Mouse (Mus musculus) heart, postnatal 25 days (tissue): ENCODE data around the gene Ubr1. TPM values are rescaled to one million over a fixed set of nuclear protein-coding genes. Genes with fewer than 3 reads are reported as not detected.
"Not testable (repeated sequence)": the region's sequence is repeated elsewhere in the genome, so short reads cannot be mapped to it uniquely, and the experiment has no call there.

Experiments
- DNase-seq: peaks from one replicate; pipeline ENCODE4 v3.0.0; 2022; ENCODE audit warnings: low spot score
- intact Hi-C: fragments of 180-260 bp; cut with DNase I; formaldehyde crosslinking; loops from one replicate; pipeline ENCODE4 v1.15.1; 2025
- total RNA-seq, 2 experiments: library from RNA; stranded (reverse); gene quantifications; 2 replicates each; pipeline ENCODE4 v1.2.3; 2021

Ubr1 gene
- 10 to 100 TPM; 21.6 to 22.1 TPM for total RNA-seq

- intact Hi-C loops: no loop called here
- DNase-seq: peak; percentile 82
Measured at GRCm38 (mm10) chr2:120970559-120971080, at the start of gene Ubr1. Gene Ubr1 (minus strand): TSS chr2:120970715.

- intact Hi-C loops: no loop called here
- DNase-seq: no peak
Measured at GRCm38 (mm10) chr2:121017151-121017550, 46.6 kb upstream of the Ubr1 start.

GRCm38 (mm10) chr2:121016226-121016625 is 45.7 kb upstream of the Ubr1 start:
- intact Hi-C loops: no loop called here
- DNase-seq: no peak

GRCm38 (mm10) chr2:121015507-121015906 is 45.0 kb upstream of the Ubr1 start:
- no peak for DNase-seq
- intact Hi-C loops: no loop called here

- no peak for DNase-seq
- intact Hi-C loops: no loop called here
Measured at GRCm38 (mm10) chr2:121012676-121013075, 42.2 kb upstream of the Ubr1 start.

GRCm38 (mm10) chr2:121009071-121009677 is 38.7 kb upstream of the Ubr1 start:
- intact Hi-C loops: no loop called here

GRCm38 (mm10) chr2:121008664-121009007 is 38.1 kb upstream of the Ubr1 start:
- intact Hi-C loops: no loop called here
- no peak for DNase-seq

More at GRCm38 (mm10) chr2:121009071-121009677, 38.7 kb upstream of the Ubr1 start:
- no peak for DNase-seq

- intact Hi-C loops: no loop called here
- peak; percentile 83 for DNase-seq
Measured at GRCm38 (mm10) chr2:121007925-121008663, 37.6 kb upstream of the Ubr1 start, which contains the start of gene Ccndbp1. Gene Ccndbp1 (plus strand): TSS chr2:121008403.

GRCm38 (mm10) chr2:121006986-121007385 is 36.5 kb upstream of the Ubr1 start:
- no peak for DNase-seq
- intact Hi-C loops: no loop called here

GRCm38 (mm10) chr2:121004018-121004811 is 33.7 kb upstream of the Ubr1 start:
- DNase-seq: no peak
- intact Hi-C loops: no loop called here

- intact Hi-C loops: no loop called here
- no peak for DNase-seq
Measured at GRCm38 (mm10) chr2:121003586-121003985, 33.1 kb upstream of the Ubr1 start.

- DNase-seq: no peak
- intact Hi-C loops: no loop called here
Measured at GRCm38 (mm10) chr2:120998863-120999262, 28.3 kb upstream of the Ubr1 start.

GRCm38 (mm10) chr2:120996607-120997006 is 26.1 kb upstream of the Ubr1 start:
- DNase-seq, intact Hi-C loops: not testable (repeated sequence)

- intact Hi-C loops: no loop called here
- DNase-seq: no peak
Measured at GRCm38 (mm10) chr2:120991196-120991595, 20.7 kb upstream of the Ubr1 start.

- intact Hi-C loops: loop anchor here (10.0 kb wide), 1 partner anchor 120 kb away; the partner anchor contains the start of gene Tgm7
- no peak for DNase-seq
Measured at GRCm38 (mm10) chr2:120985241-120985640, 14.7 kb upstream of the Ubr1 start.

GRCm38 (mm10) chr2:120983611-120984010 is 13.1 kb upstream of the Ubr1 start:
- intact Hi-C loops: loop anchor here (10.0 kb wide), 1 partner anchor 121 kb away; the partner anchor contains the start of gene Tgm7
- DNase-seq: no peak

- intact Hi-C loops: loop anchor here (10.0 kb wide), 1 partner anchor 124 kb away; the partner anchor contains the start of gene Tgm7
- no peak for DNase-seq
Measured at GRCm38 (mm10) chr2:120980861-120981260, 10.3 kb upstream of the Ubr1 start.

- intact Hi-C loops: loop anchor here (10.0 kb wide), 1 partner anchor 125 kb away; the partner anchor contains the start of gene Tgm7
- DNase-seq: no peak
Measured at GRCm38 (mm10) chr2:120979819-120980218, 9.3 kb upstream of the Ubr1 start.

- intact Hi-C loops: no loop called here
- no peak for DNase-seq
Measured at GRCm38 (mm10) chr2:120978693-120979037, 8.2 kb upstream of the Ubr1 start.

GRCm38 (mm10) chr2:120977926-120978692 is 7.6 kb upstream of the Ubr1 start:
- no peak for DNase-seq
- intact Hi-C loops: no loop called here
